In the genomic region with DNA sequence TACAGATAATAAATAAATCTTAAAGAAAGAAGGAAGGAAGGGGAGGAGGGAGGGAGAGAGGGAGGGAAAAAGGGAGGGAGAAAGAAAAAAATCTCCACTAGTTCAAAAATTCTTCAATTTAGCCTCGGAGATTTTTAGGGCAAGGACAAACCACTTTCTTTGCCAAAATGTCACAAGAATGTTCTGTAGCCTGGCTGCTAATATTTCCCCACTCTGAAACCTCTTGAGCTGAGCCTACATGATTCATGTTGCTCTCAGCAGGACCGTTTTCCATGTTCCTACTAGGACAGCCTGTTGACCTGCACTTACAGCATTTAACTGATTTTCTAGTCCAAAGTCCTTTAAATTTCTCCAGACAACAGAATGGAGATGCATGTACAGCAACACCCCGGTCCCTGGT, we compare ENCODE assay signal across 18 mouse cellular contexts. TPM values are rescaled to one million over a fixed set of nuclear protein-coding genes. Genes with fewer than 3 reads are reported as not detected.
DNase-seq lines count a peak whose midpoint lies in the region.
"Had no signal": no experiment of that assay in that cellular context is flagged by ENCODE, and none has a peak within 500 bp of the region (broad histone marks: within the 10 kb centered on the region; RNA-seq: fewer than 3 reads in every experiment).

No protein-coding gene starts in this region.

- DNase-seq in adrenal gland, adult (ENCODE audit: inconsistent age in 2 of 2, low spot score in 1 of 2): peak; percentile 44 to 87
- no peak for DNase-seq in adrenal gland, postnatal 4 days (ENCODE audit: low spot score in 2 of 2)
- peak; percentile 42 for DNase-seq in adrenal gland, adult 8-10 months
- DNase-seq in adrenal gland, postnatal 25 days: no peak
- peak; percentile 50 for DNase-seq in adipocyte (ENCODE audit: low spot score)
- peak; percentile 33 for DNase-seq in adrenal gland, postnatal 14 days
- DNase-seq in right cerebral cortex, postnatal 10 days (ENCODE audit: low spot score in 2 of 2): no peak
- DNase-seq: B cell, adult 2 months; cerebellum, adult 11 months; cerebellum, adult 18-20 months; cerebellum, adult 8-10 months; cerebellum, adult 9-11 months; cerebellum, postnatal 14 days; cerebellum, postnatal 36 days; embryo, embryonic 11 days had no signal

RNA-seq across cellular contexts. Expression of gene Slc6a18, which starts 22.8 kb away (rescaled TPM):
- 10 to 100 TPM in 1 of 2 experiments, under 1 TPM in 1; 0.45 to 11.0 TPM for total RNA-seq in adrenal gland, postnatal 4 days (2021)
- not detected for total RNA-seq in adrenal gland, adult 8-10 months (2022)
- total RNA-seq in adrenal gland, postnatal 25 days (2021): not detected in 2 replicates
- total RNA-seq in adrenal gland, postnatal 14 days (2021): not detected in 2 replicates
- total RNA-seq: adrenal gland, postnatal 36 days; CH12.LX; common myeloid progenitor, adult 5-6 weeks had no signal

RNA-seq across cellular contexts. Expression of gene Tert, which starts 28.3 kb away (rescaled TPM):
- 1 to 10 TPM; 9.3 to 9.7 TPM for total RNA-seq in adrenal gland, postnatal 4 days (2021)
- total RNA-seq in adrenal gland, adult 8-10 months (2022): 10 to 100 TPM in 3 of 4 experiments, 1 to 10 TPM in 1; 8.7 to 18.7 (median 12.3) TPM
- 9.4 and 10.6 TPM in 2 replicates for total RNA-seq in adrenal gland, postnatal 25 days (2021)
- 5.7 and 6.5 TPM in 2 replicates for total RNA-seq in adrenal gland, postnatal 14 days (2021)

RNA-seq across cellular contexts. Expression of gene Slc6a19, which starts 49.7 kb away (rescaled TPM):
- total RNA-seq in adrenal gland, postnatal 4 days (2021): 1 to 10 TPM in 1 of 2 experiments, under 1 TPM in 1; 0.37 to 2.9 TPM
- total RNA-seq in adrenal gland, adult 8-10 months (2022): under 1 TPM in 3 of 4 experiments, not detected in 1; 0.09 to 0.70 (median 0.35) TPM
- total RNA-seq in adrenal gland, postnatal 25 days (2021): 0.24 and 0.36 TPM in 2 replicates
- 0.37 and 0.98 TPM in 2 replicates for total RNA-seq in adrenal gland, postnatal 14 days (2021)

RNA-seq across cellular contexts. Expression of gene Clptm1l, which starts 51.2 kb away (rescaled TPM):
- 100 to 1,000 TPM; 123 to 130 TPM for total RNA-seq in adrenal gland, postnatal 4 days (2021)
- total RNA-seq in adrenal gland, adult 8-10 months (2022): 100 to 1,000 TPM; 157 to 197 (median 166) TPM
- 151 and 160 TPM in 2 replicates for total RNA-seq in adrenal gland, postnatal 25 days (2021)
- 106 and 122 TPM in 2 replicates for total RNA-seq in adrenal gland, postnatal 14 days (2021)

Comparison
In these comparisons a context has a peak if more than half of its experiments do, and no peak if none do; other contexts are left out.
1. DNase-seq: peak in adrenal gland, adult (2 of 2), adrenal gland, adult 8-10 months (single experiment), adipocyte (single experiment) and adrenal gland, postnatal 14 days (single experiment); none in adrenal gland, postnatal 4 days (0 of 2), adrenal gland, postnatal 25 days (single experiment) and right cerebral cortex, postnatal 10 days (0 of 2).